Mouse (Mus musculus) MN1 (cell line): ENCODE measurements around the gene Adgrg1.

Experiments used
- DNase-seq: peaks from one replicate; pipeline ENCODE4 v3.0.0-alpha.2; 2016; ENCODE audit warnings: low spot score

Gene Adgrg1

DNA sequence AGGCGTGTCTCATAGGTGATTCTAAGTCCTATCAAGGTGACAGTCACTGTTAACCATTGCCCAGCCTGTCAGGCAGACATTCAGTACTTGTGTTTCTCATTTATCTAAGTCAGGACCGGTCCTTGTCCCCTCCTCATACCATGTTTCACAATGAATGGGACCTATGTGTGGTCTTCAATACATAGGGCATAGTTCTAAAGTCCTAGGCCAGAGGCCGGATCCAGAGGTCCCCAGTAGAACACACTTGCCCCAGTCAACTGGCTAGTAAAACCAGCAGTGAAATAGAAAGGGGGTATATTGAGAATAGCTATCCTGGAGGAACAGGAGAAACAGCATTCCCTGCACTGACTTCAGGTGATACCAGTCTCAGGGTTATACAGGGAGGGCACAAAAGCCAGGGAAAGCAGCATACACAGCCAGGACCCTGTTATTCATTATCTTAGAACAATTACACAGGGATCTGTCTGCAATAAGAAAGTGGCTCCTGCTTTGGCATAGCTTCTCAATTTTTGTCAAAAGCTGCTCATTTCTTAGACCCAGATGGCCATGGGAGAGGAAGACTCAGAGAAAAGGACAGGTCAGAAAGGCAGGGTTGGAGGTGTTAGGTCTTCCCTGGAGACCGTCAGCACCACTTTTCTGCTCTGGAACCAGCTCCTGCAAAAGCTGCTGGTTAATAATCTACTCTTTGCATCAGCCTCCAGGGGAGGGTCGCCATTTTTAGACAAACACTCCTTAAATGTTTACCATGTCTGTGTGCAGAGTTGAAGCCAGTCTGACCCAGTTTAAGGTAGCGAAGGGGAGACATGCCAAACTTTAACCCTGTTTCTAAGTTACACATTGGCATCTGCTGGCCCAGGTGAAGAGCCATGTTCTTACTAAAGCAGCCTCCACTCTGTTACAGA, 67.6 kb downstream of the Adgrg1 start:
- DNase-seq = no peak

DNA sequence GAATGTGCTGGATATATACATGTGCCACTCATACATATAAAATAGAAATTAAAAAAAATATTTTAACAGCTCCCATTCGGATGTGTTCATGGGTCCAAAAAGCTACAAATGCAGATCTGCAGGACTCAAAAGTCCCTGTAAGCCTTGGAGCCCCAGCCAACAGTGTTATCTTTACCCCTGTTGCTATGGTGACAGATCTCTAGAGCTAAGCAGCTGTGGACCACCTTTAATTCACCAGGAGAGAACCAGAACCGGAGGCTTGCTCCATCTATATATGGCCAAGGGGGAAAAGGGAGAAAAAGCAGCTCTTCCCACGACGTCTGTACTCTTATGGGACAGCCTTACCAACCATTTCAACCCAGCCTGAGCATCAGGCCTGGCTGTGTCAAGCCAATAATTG, 70.3 kb downstream of the Adgrg1 start:
- DNase-seq = no peak

- no peak for DNase-seq
Measured at GRCm38 (mm10) chr8:95046982-95047381, 72.4 kb downstream of the Adgrg1 start.

GRCm38 (mm10) chr8:95047884-95048680, 73.5 kb downstream of the Adgrg1 start:
- no peak for DNase-seq

GRCm38 (mm10) chr8:95049636-95050035, 75.1 kb downstream of the Adgrg1 start:
- no peak for DNase-seq

DNA sequence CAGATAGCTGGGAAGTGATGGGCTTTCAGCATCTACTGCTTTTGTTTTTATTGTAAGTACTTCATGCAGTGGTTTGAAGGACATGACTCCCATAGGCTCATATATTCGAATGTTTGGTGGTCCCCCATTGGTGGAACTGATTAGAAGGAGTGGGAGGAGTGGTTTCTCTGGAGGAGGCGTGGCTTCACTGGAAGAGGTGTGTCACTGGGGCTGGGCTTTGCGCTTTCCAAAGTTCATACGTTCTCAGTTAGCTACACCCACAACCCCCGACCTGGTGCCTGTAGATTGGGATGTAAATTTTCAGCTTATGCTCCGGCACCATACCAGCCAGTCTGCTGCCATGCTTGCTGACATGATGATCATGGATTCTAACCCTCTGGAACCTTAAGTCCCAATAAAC, 79.9 kb downstream of the Adgrg1 start:
- DNase-seq = no peak

GRCm38 (mm10) chr8:95054927-95055510, 80.5 kb downstream of the Adgrg1 start, which contains the start of gene Drc7:
TSS of gene Drc7 (plus strand) at chr8:95055103.
- no peak for DNase-seq

DNA sequence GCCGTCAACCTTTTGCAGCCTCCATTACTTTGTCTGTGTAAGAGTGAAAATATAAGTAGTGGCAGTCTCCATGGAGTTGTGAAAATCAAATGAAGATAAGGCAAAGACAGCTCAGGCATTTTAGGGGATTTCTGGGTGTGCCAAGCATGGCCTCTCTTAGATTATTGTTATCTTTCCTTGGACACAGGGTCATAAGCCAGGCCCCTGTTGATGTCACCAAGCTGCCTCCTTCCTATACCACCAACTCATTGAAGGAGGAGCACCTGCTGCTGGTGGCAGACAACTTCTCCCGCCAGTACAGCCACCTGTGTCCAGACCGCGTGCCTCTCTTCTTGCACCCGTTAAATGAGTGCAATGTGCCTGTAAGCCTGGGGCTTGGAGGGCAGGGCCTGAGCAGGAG, 81.9 kb downstream of the Adgrg1 start:
- no peak for DNase-seq

GRCm38 (mm10) chr8:95058661-95059060, 84.1 kb downstream of the Adgrg1 start:
- no peak for DNase-seq

- no peak for DNase-seq
Measured at GRCm38 (mm10) chr8:95059812-95060533, 85.4 kb downstream of the Adgrg1 start.
